Mouse (Mus musculus) adrenal gland, adult 2 months (tissue): ENCODE measurements around the gene Prss8. TPM values are rescaled to one million over a fixed set of nuclear protein-coding genes. Genes with fewer than 3 reads are reported as not detected.
"Not testable (repeated sequence)": the region's sequence is repeated elsewhere in the genome, so short reads cannot be mapped to it uniquely, and the experiment has no call there.

Source experiments
- DNase-seq: peaks from one replicate; pipeline ENCODE4 v3.0.0; 2021
- long read RNA-seq: library from polyadenylated mRNA; stranded (forward); transcript quantifications from one replicate; pipeline ENCODE4 v2.0.0, GENCODE M21; 2021
- polyA plus RNA-seq: library from polyadenylated mRNA; depleted of rRNA; stranded (reverse); fragments of >200 nt; gene quantifications from 2 replicates; pipeline ENCODE4 v1.2.3, GENCODE M21; 2012; rRNA removed
- total RNA-seq, 2 experiments: library from RNA; stranded (reverse); gene quantifications; 2 replicates each; pipeline ENCODE4 v1.2.3; 2021

The Prss8 gene
- under 1 TPM in 1 of 2 experiments, not detected in 1; 0.24 TPM for total RNA-seq
- 0.07 and 0.38 TPM in 2 replicates for polyA plus RNA-seq
- long read RNA-seq: 0 reads

DNA sequence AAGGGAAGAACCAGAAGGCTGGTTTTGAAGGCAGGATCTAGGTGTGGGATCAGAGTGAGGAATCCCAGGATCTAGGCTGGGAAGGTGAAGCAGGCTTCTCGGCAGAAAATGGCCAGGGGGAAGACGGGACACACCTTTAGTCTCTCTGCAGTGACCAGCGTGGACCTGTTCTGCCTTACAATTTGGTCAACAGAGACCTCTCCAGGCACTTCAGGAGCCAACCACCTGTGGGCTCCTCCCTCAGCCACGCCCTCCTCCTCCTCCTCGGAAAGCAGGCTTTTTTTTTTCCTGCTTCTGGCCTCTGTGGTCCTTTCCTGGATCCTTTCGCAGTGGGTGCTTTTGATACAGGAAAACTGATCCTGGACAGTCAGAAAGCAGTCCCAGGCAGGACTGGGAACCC lies at the start of gene Prss8:
Prss8 (minus strand) TSS at position 182 of the 400 bp plus-strand sequence.
- DNase-seq: no peak

DNA sequence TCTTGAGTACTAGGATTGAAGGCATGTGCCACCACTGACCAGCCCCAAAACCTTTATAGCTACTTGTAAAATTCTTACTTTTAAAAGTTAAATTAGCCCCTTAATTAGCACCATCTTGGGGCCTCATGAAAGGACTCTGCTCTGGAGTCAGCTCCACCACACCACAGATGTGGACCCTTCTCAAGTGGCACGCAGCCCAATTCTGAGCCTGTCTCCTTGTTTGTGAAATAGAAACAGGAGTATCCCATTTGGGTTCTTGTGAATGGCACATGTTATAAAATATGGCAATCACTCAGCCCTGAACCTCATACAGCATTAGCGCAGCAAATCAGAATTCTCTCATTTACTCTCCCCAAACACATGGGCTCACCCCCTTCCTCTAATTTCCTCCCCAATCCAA lies 49.0 kb upstream of the Prss8 start:
- no peak for DNase-seq

DNA sequence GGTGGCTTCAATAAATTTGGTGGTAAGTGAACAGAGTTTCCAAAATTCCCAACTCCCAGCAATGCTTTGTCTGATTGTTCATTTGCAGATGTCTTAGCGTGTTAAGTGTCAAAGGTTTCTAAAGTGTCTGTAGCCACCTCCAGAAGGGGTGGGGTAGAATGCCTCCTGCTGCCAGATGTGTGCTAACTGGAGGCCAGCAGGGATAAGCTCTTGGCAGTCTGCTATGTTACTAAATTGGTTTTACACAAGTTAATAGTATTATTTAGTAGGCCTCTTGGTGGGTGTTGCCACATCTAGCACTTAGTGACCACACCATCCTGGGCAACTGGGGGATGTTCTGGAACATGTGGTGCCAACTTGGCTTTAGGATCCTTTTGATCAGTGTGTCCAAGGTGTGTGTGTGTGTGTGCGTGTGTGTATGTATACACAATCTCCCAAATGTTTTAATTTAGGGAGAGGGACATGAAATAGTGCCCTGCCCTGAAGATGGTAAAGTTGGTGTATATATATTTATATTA lies 44.6 kb upstream of the Prss8 start:
- DNase-seq: no peak

DNA sequence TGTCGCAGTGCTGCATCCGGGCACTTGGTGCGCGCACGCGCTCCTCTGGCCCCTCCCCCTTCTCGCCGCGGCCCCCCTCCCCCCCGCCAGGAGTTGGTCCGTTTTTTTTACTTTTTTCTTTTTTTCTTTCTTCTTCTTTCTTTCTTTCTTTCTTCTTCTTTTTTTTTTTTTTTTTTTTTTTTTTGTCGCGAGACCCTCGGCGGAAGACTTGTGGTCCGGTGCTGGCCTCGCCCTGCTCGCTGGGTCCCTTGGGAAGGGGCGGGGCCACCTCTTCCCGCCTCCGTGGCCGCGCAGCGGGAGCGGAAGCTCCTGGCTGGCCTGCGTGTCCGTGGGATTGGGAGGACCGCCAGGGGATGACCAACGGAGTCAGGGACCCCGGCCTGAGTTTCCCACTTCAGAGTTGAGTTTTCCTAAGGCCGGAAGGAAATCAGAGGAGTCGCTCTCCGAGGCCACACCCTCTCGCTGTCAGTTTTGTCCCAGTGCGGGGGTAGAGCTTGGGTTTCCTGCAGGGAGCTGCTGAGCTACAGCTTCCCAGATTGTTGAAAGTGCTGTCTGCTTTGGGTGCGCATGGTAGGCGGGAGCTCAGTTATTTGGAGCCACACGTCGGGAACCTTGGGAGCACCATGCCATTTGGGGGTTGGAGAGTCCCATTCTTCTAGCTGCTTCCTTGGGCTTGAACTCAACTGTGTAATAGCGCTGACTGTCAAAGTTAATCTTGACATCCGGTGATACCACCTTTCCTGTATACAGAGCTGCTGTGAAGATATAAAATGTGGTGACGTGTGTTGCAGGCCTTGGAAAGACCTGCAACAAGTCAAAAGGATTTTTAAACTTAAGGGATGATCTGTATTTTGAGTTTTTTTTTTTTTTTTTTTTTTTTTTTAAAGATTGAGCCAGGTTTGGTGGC lies 38.3 kb upstream of the Prss8 start:
- peak; percentile 86 for DNase-seq

DNA sequence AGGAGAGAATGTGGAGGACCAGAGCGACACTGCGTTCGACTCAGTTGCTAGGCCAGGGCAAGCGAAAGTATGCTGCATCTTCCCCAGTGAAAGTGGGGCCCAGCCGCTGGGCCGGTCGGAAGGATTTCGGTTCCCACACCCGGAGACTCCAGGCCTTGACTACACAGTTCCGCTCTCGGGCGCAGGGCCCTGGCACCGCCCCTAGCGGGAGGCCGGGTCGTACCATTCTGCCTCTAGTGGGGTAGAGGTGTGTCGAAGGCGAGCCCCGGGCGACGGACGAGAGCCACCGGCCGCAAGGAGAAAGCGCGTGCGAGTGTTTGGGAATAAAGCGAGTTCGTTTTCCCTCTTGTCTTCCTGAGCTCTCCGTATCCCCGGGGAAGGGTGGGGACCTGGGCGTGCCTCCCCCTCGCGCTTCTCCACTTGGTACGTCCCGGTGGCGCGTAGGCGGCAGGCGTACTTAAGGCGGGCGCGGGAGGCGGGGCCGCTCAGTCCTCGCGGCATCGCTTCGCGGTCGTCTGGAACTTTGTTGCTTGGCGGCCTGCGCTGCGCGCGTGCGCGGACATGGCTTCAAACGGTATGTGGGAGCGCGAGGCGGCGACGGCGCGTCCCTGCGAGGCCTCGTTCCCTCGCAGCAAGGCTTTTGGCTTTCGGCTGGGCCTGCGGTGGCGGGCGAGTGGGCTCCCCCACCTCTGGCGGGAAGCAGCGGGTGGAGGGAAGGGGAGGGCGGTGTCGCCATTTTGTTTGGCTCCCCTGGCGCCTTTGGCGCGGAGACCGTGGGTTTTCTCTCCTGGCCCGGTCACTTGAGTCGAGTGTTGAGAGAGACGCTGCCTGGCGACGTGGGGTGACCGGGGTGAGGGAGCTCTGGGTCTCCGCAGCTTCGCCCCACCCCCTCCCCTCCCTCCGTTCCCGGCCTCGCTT lies 37.4 kb upstream of the Prss8 start, which contains the start of gene Fus:
Fus (plus strand) TSS at position 454 of the 918 bp plus-strand sequence.
- peak; percentile 96 for DNase-seq

DNA sequence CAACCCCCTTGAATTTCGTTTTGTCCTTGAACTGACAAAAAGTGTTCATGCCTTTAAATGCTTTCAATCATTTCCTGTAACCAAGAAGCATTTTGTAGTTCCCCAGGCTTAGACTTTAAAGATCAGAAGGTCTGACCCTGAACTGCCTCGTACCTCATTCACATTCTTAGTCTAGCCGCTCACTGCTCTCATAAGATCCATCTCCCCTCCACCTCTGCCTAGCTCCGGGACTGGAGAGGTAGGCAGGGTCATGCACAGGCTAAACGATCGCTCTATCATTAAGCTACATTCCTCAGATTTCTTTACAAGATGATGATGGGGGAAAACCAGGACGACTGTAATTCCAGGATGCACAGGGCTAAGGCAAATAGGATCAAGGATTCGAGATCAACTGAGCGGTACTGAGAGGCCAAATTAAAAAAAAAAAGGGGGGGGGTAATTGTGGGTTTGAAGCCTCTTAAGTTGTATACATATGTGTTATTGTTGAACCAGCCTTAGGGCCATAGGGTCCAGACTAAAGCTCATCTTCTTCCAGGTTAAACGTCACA lies 36.5 kb upstream of the Prss8 start:
- DNase-seq: peak; percentile 38

DNA sequence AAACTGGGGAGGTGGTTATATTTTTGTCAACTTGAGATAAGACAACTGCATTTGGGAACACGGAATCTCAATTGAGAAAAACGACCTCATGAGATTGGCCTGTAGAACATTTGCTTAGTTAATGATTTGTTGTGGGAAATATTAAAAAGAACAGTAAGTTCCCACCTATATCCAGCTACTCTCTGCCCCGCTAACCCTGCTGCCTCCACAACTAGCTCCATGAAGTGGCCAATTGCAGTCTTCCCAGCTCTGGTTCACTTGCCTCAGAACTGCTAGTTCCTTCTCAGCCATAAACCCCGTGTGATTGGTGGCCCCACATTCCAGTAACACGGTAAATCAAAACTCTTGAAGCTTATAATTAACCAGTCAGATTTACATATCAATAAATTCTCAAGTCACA lies 29.5 kb upstream of the Prss8 start:
- no peak for DNase-seq

DNA sequence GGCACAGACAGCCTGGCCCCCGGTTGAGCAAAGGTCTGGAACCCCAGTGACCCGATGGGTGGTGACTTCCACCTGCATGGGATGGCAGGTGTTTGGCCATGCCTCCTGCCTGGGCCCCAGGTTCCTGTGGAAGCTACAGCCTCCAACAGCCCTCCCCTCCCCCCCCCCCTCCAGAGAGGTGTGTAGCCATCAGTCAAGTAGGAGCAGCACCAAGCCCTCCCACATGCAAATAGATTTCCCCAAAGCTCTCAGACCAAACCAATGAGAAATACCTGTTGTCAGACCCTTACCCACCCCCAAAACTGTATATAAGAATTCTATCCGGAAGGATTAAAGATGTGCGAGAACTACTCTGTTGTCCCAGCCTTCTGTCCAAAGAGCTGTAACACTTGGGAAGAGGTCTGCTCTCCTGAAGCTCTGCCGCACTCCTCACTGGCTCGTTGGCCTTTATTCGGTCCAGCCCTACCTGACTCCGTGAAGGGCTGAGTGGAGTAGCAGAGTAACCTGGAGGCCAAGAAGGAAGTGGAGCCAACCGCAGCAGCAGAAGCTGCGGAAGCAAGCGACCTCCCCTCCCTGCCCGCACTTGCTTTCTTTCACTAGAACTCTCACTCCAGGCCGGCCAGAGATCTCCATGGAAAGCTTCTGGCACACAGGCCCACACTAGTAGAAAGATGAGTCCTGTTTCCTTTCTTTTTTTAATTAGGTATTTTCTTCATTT lies 23.1 kb upstream of the Prss8 start:
- DNase-seq: no peak

DNA sequence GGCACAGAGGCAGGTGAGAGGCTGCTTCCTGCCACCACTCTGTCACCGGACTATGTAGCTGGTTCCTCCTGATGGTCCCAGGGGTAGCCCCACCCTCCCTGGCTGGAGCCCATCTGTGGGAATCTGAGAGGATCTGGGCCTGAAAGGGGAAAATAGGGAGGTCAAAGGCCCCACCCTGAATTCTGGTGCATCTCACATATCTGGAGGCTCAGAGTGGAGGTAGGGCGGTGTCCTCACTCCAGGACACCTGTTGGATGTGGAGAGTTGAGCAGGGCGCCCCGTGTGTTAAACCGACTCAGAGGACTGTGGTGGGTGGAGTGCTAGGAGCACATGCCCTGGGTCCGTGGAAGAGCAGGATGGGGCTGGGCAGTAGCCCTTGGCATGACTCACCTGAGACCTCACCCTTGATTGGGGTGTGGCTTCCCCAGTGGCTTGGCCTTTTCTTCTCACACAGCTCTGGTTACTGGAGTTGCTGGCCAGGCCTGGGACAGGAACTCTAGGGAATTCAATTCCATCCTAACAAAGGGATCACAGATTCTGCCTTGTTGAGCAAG lies 16.6 kb upstream of the Prss8 start, which contains the start of gene Prss36:
Prss36 (minus strand) TSS at position 256 of the 554 bp plus-strand sequence.
- no peak for DNase-seq

DNA sequence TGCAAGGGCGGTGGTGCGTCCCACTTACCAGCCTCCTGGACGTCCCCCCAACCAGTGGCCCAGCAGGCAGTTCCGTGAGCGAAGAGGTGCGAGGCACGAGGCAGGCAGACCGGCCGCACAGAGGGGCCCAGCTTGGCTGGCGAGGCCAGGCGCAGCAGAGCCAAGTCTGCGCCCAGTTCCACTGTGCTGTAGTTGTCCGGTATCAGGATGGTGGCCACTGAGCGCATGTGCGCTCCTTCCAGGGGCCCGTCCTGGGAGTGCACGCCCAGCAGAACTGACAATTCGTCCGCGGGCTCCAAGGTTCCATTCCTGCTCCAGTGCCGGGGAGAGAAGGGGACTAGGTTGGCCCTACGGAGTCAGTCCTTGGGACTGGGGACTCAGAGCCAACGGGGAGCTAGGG lies 14.7 kb upstream of the Prss8 start:
- DNase-seq: peak; percentile 49

DNA sequence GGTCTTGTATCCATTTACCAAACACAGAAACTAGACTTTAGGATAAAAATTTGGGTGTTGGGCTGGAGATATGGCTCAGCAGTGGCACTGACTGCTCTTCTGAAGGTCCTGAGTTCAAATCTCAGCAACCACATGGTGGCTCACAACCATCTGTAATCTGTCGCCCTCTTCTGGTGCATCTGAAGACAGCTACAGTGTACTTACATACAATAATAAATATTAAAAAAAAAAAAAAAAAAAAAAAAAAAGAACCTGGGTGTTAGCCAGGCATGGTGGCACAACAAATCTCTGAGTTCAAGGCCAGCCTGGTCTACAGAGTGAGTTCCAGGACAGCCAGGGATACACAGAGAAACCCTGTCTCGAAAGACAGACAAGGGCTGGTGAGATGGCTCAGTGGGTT lies 12.2 kb upstream of the Prss8 start:
- not testable (repeated sequence) for DNase-seq

DNA sequence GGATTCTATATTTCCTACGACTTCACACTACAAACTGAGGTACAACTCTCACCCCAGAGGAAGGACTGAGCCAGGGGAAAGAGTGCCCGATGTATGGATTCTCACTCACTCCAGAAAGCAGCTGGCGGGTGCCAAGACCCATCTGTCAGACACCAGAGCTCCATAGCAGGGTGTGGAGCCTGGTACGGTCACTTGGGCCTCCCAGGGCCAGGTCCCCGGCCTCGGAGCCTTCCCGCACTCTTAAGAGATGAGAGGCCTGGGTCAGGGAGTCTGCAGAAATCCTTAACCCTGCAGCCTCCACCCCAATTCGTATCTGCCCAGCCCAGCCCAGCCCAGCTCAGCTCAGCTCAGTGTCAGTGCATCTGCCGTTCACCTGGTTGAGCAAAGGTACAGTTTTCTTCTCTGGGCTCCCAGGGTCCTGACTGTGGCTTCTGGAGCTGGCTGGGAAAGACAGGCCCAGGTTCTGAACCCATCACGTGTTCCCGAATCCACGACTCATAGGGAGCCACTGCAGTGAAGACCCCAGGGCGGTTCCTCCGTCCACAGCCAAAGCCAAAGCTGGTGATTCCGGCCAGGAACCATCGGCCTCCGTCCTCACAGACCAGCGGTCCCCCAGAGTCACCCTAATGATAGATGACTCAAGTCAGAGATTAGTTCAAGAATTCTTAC lies 6.4 kb upstream of the Prss8 start:
- no peak for DNase-seq

DNA sequence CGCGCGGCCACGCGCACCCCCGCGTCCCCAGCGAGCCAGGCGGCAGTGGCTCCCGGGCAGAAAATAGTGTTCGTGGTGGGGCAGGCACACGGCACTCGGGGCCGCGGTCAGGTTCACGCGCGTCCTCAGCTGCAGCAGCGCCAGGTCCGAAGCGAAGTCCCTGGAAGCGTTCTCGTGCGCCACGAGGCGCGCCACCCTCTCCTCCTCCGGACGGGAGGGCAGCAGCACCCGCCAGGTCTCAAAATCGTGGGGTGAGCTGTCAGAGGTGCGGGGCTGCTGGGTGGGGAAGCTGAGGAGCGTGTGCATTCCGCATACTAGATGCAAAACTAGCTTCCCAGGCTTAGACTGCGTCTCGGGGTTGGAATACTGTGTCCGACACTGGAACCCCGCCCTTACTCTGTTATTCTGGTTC lies 5.8 kb upstream of the Prss8 start:
- DNase-seq: no peak

DNA sequence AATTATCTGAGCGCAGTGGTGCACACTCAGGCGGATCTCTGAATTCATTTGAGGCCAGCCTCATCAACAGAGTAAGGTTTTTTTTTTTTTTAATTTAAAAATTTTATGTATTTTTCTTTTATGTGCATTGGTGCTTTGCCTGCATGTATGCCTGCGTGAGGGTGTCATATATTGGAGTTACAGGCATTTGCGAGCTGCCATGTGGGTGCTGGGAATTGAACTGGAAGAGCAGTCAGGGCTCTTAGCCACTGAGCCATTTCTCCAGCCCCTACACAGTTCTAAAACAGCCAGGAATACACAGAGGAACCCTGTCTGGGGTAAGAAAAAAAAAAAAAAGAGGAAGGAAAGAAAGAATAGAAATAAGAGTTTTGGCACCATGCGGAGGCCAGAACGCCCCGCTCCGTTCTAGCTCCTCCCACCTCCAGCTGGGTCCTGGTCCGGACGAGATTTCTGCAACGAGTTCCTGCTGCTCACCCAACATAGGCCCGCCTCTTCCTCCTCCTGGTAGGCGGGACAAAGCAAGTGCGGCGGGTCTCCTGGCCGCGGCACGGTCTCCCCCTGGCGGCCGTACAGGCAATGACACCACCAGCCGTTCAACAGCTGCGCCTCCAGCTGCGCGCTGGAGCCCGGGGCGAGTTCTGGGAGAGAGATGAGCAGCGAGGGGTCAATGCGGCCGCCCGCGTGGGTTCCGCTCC lies 5.3 kb upstream of the Prss8 start:
- peak; percentile 97 for DNase-seq

DNA sequence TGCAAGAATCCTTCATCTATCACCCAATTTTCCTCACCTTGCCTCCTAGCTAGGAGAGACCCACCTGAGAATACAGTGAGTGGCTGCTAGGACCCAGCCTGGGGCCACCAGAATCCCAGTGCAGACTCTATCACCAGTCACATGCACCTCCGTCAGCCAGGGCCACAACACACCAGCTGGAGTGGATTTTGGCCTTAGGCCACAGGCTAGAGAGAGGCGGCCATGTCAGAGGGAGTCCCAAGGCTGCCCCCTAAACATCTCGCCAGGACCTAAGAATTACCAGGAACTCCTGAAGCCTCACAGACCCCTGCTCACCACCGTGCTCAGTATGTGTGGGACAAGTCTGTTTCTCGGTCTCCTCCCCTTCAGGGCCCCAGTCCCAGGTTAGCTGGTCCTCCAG lies 4.2 kb upstream of the Prss8 start:
- no peak for DNase-seq

DNA sequence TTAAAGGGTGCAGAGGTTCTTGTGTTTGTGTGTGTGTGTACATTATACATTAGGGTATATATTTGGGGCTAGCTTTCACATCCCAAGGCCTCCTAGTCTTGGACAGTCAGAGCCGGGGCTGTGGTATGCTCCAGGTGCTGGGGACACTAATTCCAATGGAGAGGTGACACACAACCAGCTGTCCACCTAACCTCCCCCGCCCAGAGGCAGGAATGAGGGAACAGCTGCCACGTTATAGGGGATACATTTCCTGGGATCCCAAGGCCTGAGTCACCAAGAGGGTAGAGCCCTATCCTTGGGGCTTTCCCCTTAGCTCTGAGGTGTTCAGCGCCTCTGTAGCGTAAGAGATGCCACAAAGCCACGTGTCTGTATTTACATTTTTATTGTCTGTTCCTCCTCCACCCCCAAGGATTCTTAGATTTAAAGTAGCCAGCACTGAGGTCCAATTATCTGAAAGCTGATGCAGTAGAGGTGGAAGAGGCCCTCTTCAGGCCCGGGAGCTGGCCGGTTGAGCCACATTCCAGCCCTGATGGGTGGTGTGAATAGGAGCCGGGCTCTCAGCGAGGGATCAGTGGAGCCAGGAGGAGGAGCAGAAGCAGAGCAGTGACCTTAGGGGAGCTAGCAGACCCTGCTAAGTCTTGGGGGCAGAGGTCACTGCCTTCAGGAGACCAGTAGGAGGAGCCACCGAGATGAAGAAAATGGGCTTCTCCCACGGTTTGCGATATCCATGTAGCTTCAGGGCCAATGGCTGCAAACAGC lies 2.5 kb upstream of the Prss8 start:
- DNase-seq: no peak

DNA sequence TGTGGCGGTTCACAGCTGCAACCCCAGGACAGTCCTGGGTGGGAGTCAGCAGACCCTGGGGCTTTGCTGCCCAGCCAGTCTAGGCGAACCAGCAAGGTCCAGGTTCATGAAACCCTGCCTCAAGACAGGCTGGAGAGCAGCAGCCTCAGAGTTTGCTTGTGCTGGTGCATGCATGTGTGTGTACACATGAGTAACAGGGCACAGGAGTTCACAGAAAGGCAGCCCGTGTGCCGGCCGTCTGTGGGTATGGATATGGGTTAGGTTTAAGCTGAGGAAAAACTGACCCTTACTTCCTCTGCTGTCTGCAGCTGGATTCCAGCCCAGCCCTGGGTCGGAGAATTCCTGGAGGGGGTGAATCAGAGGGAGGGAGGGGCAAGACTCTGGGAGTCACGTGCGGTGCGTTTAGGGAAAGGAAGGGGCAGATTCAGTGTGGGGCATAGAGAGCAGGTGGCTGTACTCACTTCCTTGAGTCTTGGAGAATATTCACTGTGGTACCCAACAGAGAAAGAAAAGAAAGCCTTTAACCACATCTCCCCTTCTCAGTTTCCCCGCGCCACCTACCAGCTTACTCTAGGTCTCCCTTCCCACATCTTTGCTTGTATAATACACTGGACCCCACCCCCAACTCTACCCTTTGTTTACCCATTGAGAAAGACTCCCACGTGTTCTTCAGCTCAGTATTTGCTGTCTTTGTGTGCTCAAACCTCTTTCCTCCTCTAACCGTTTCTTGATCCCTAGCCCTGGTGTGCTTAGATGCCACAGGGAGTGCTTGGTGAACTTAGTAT lies 1.6 kb upstream of the Prss8 start:
- DNase-seq: peak; percentile 68

DNA sequence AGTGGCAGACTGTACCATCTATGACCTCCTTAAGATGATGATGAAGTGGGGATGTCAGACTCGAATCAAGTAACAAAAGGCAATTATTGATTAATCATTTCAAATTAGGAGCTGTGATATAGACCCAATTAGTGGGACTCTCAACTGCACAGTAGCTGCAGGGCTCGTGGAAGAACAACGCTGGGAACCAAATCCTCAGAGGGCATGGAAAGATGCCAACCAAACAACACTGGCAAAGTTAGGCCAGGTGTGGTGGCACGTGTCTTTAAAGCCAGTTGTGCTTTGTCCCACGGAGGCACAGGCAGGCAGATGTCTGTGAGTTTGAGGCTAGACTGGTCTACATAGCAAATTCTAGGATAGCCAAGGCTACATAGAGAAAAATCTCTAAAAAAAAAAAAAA lies 732 bp upstream of the Prss8 start:
- no peak for DNase-seq
